Comparison of ENCODE assay signal across 8 mouse cellular contexts in the genomic region with DNA sequence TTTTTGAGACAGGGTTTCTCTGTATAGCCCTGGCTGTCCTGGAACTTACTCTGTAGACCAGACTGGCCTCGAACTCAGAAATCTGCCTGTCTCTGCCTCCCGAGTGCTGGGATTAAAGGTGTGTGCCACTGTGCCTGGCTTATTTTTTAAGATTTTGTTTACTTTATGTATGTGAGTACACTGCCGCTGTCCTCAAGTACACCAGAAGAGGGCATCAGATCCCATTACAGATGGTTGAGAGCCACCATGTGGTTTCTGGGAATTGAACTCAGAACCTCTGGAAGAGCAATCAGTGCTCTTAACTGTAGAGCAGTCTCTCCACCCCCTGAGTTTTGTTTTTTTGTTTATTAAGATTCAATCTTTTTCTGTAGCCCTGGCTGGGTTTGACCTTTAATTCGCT. TPM values are rescaled to one million over a fixed set of nuclear protein-coding genes. Genes with fewer than 3 reads are reported as not detected.
DNase-seq lines count a peak whose midpoint lies in the region; ATAC-seq and TF ChIP-seq lines count a peak whose summit lies in the region.
"Not testable (repeated sequence)": the region's sequence is repeated elsewhere in the genome, so short reads cannot be mapped to it uniquely, and the experiment has no call there.

No protein-coding gene starts in this region.

- DNase-seq in B cell, adult 2 months, result peak; percentile 8 to 35
- DNase-seq in ES-CJ7 (ENCODE audit: low read depth, low spot score) (peak; percentile 68), ZHBTc4 (ENCODE audit: low read depth, low spot score) (peak; percentile 66)
- DNase-seq in layer of hippocampus, adult 2 months (ENCODE audit: low spot score in 2 of 2); stomach, postnatal 0 days (ENCODE audit: low spot score): not testable (repeated sequence)
- DNase-seq in lung, postnatal 36 days, result peak; percentile 51
- peak; percentile 29 for DNase-seq in thymus, postnatal 4 days

- H3K27me3 ChIP-seq in intestine, postnatal 0 days (replicated peaks; ENCODE audit: control insufficient read depth, insufficient read depth, low read length); stomach, postnatal 0 days (ENCODE audit: control insufficient read depth, insufficient read depth, low read length): not testable (repeated sequence)

- H3K4me1 ChIP-seq in intestine, postnatal 0 days (replicated peaks; ENCODE audit: control insufficient read depth, insufficient read depth, low read length); stomach, postnatal 0 days (replicated peaks; ENCODE audit: control insufficient read depth, insufficient read depth): not testable (repeated sequence)

- not testable (repeated sequence) for H3K4me2 ChIP-seq in intestine, postnatal 0 days (replicated peaks; ENCODE audit: low read depth); stomach, postnatal 0 days (replicated peaks; ENCODE audit: low read depth)

- not testable (repeated sequence) for TF ChIP-seq EP300 in stomach, postnatal 0 days (optimal IDR thresholded peaks at IDR 0.05)

- WGBS in intestine, postnatal 0 days, result 92% methylated on average over 4 of the region's 4 CpGs
- 94% methylated on average over 4 of the region's 4 CpGs for WGBS in stomach, postnatal 0 days

- not testable (repeated sequence) for H3K9ac ChIP-seq in intestine, postnatal 0 days (ENCODE audit: low read depth, low read length); stomach, postnatal 0 days (ENCODE audit: low read length)

- H3K36me3 ChIP-seq in intestine, postnatal 0 days (ENCODE audit: control insufficient read depth, insufficient read depth); stomach, postnatal 0 days (ENCODE audit: control insufficient read depth, insufficient read depth, low read length): not testable (repeated sequence)

- H3K4me3 ChIP-seq in intestine, postnatal 0 days (ENCODE audit: low read depth, low read length); layer of hippocampus, adult 2 months; stomach, postnatal 0 days (ENCODE audit: low read depth, low read length): not testable (repeated sequence)

- ATAC-seq in intestine, postnatal 0 days; stomach, postnatal 0 days (ENCODE audit: low FRiP score, low TSS enrichment): not testable (repeated sequence)

- not testable (repeated sequence) for H3K27ac ChIP-seq in intestine, postnatal 0 days (ENCODE audit: low read depth, low read length); layer of hippocampus, adult 2 months; stomach, postnatal 0 days (replicated peaks)

- TF ChIP-seq CTCF in intestine, postnatal 0 days (IDR thresholded peaks at IDR 0.05; ENCODE audit: low read depth), result peak; percentile 52
- TF ChIP-seq CTCF in layer of hippocampus, adult 2 months (conservative IDR thresholded peaks at IDR 0.05), result peak; percentile 42
- TF ChIP-seq CTCF in stomach, postnatal 0 days (IDR thresholded peaks at IDR 0.05; ENCODE audit: low read depth), result peak; percentile 32; the same call in 1 of the 2 replicates

- not testable (repeated sequence) for H3K9me3 ChIP-seq in intestine, postnatal 0 days (ENCODE audit: control insufficient read depth); stomach, postnatal 0 days (ENCODE audit: control insufficient read depth, low read length)

RNA-seq across cellular contexts. Expression of a gene that starts 31.0 kb away (rescaled TPM):
- 109 and 111 TPM in 2 replicates for polyA plus RNA-seq in intestine, postnatal 0 days (2015; fragmentation: Nextera tagmentation; extraction: Ambion mirVana)
- total RNA-seq in layer of hippocampus, adult 2 months (2021), result 100 to 1,000 TPM; 330 to 344 TPM
- polyA plus RNA-seq in stomach, postnatal 0 days (2015; fragmentation: Nextera tagmentation; extraction: Ambion mirVana), result 87.1 and 94.7 TPM in 2 replicates

RNA-seq across cellular contexts. Expression of a gene that starts 57.5 kb away (rescaled TPM):
- 761 and 762 TPM in 2 replicates for polyA plus RNA-seq in intestine, postnatal 0 days (2015; fragmentation: Nextera tagmentation; extraction: Ambion mirVana)
- 100 to 1,000 TPM; 161 to 162 TPM for total RNA-seq in layer of hippocampus, adult 2 months (2021)
- 287 and 295 TPM in 2 replicates for polyA plus RNA-seq in stomach, postnatal 0 days (2015; fragmentation: Nextera tagmentation; extraction: Ambion mirVana)
